Mouse (Mus musculus) midbrain, postnatal 0 days (tissue): ENCODE results near the gene Atp5j. TPM values are rescaled to one million over a fixed set of nuclear protein-coding genes. Genes with fewer than 3 reads are reported as not detected.

Source experiments
- ATAC-seq: fragments of 200-750 bp; cut with Nextera tagmentation; 2 replicates; pipeline ENCODE4 v1.8.0; 2017; ENCODE audit warnings: moderate number of reproducible peaks, mild to moderate bottlenecking, moderate TSS enrichment, moderate library complexity; ENCODE audit not compliant: low FRiP score
- DNase-seq: peaks from one replicate; pipeline ENCODE4 v3.0.0-alpha.2; 2015; ENCODE audit warnings: low spot score
- H3K27ac ChIP-seq: fragments of 300-500 bp; sonication (generic); 2 replicates; pipeline ENCODE4 v1.5.1; 2014; ENCODE audit warnings: low read depth, mild to moderate bottlenecking, low read length, mixed read lengths
- H3K27me3 ChIP-seq: fragments of 300-500 bp; sonication (generic); 2 replicates; pipeline ENCODE4 v1.6.1; 2014; ENCODE audit warnings: low read length, control low read depth, mixed read lengths; ENCODE audit not compliant: insufficient read depth
- H3K36me3 ChIP-seq: fragments of 300-500 bp; sonication (generic); 2 replicates; pipeline ENCODE4 v1.6.1; 2014; ENCODE audit warnings: low read length, control low read depth, mixed read lengths; ENCODE audit not compliant: insufficient read depth
- H3K4me1 ChIP-seq: fragments of 300-500 bp; sonication (generic); 2 replicates; pipeline ENCODE4 v1.6.1; 2014; ENCODE audit warnings: mild to moderate bottlenecking, control low read depth, antibody characterized with exemption, low read length, mixed read lengths; ENCODE audit not compliant: insufficient read depth
- H3K4me2 ChIP-seq: fragments of 300-500 bp; sonication (generic); 2 replicates; pipeline ENCODE4 v1.6.1; 2014; ENCODE audit warnings: low read depth, mild to moderate bottlenecking, low read length, mixed read lengths; ENCODE audit not compliant: poor library complexity, severe bottlenecking
- H3K4me3 ChIP-seq: fragments of 300-500 bp; sonication (generic); 2 replicates; pipeline ENCODE4 v1.5.1; 2014; ENCODE audit warnings: low read depth, mild to moderate bottlenecking, low read length, moderate library complexity
- H3K9ac ChIP-seq: fragments of 300-500 bp; sonication (generic); replicated peaks from 2 replicates; pipeline ENCODE4 v1.6.1; 2014; ENCODE audit warnings: mild to moderate bottlenecking, low read length, moderate library complexity, mixed read lengths; ENCODE audit not compliant: poor library complexity, severe bottlenecking
- H3K9me3 ChIP-seq: fragments of 300-500 bp; sonication (generic); 2 replicates; pipeline ENCODE4 v1.6.1; 2016; ENCODE audit warnings: low read length, control low read depth
- CTCF ChIP-seq: IDR thresholded peaks from 2 replicates; pipeline ENCODE4 v1.5.1; 2016; ENCODE audit warnings: antibody characterized with exemption, mild to moderate bottlenecking
- WGBS: fragments of 180-500 bp; shearing (Covaris S2); extraction: QIAGEN DNeasy Blood & Tissue Kit; methylation state at CpG from one replicate; pipeline ENCODE4 v1.1.7; 2014; 5-methylcytosine and 5-hydroxymethylcytosine counted together
- polyA plus RNA-seq: library from polyadenylated mRNA; unstranded; fragments of >200 nt; fragmentation: Nextera tagmentation; extraction: Ambion mirVana; gene quantifications from 2 replicates; pipeline ENCODE4 v1.2.1, GENCODE M21; 2015
- total RNA-seq: library from RNA; depleted of rRNA; stranded (reverse); fragments of >200 nt; gene quantifications from 2 replicates; pipeline ENCODE4 v1.2.3, GENCODE M21; 2014; rRNA removed

Atp5j gene
- total and polyA plus RNA-seq, 2 experiments from 2014 or later: 124 to 880 TPM

GRCm38 (mm10) chr16:84778431-84778830 lies 57.0 kb downstream of the Atp5j start:
- Histone ChIP-seq H3K4me2 (no peak overlapping the region), H3K9ac (no peak overlapping the region), H3K36me3 (no peaks in the 10 kb centered on the region), H3K9me3 (no peaks in the 10 kb centered on the region), H3K4me3 (no peak overlapping the region), H3K27me3 (no peaks in the 10 kb centered on the region), H3K27ac (no peak overlapping the region), H3K4me1 (no peaks in the 10 kb centered on the region)
- ATAC-seq: no peak
- 97% methylated on average over 6 of the region's 6 CpGs for WGBS
- DNase-seq: no peak
- no peak for TF ChIP-seq CTCF

Other genes starting within 250 kb of the Atp5j start
- gene Mrpl39, start 99.9 kb downstream of the Atp5j start, total RNA-seq: 25.7 and 43.2 TPM in 2 replicates
- 33.8 and 34.3 TPM in 2 replicates for gene Mrpl39, start 99.9 kb downstream of the Atp5j start, polyA plus RNA-seq
- gene Jam2, start 61.5 kb downstream of the Atp5j start, total RNA-seq: 26.8 and 29.3 TPM in 2 replicates
- 20.8 and 21.8 TPM in 2 replicates for gene Jam2, start 61.5 kb downstream of the Atp5j start, polyA plus RNA-seq
- gene Gabpa, start 700 bp downstream of the Atp5j start, total RNA-seq: 17.9 and 22.6 TPM in 2 replicates
- 7.8 and 8.5 TPM in 2 replicates for gene Gabpa, start 700 bp downstream of the Atp5j start, polyA plus RNA-seq